Mouse (Mus musculus) intestine, postnatal 0 days (tissue): Measurements from ENCODE around the gene Ptpn9. TPM values are rescaled to one million over a fixed set of nuclear protein-coding genes. Genes with fewer than 3 reads are reported as not detected.

Experiments used
- ATAC-seq: fragments of 200-750 bp; cut with Nextera tagmentation; 2 replicates; pipeline ENCODE4 v1.8.0; 2017; ENCODE audit warnings: mild to moderate bottlenecking, moderate TSS enrichment, moderate library complexity
- H3K27ac ChIP-seq: fragments of 300-500 bp; sonication (generic); 2 replicates; pipeline ENCODE4 v1.5.1; 2014; ENCODE audit warnings: mild to moderate bottlenecking, low read depth, low read length, moderate library complexity
- H3K27me3 ChIP-seq: fragments of 300-500 bp; sonication (generic); replicated peaks from 2 replicates; pipeline ENCODE4 v1.6.1; 2014; ENCODE audit warnings: low read length, mixed read lengths; ENCODE audit not compliant: control insufficient read depth, insufficient read depth
- H3K36me3 ChIP-seq: fragments of 300-500 bp; sonication (generic); 2 replicates; pipeline ENCODE4 v1.6.1; 2014; ENCODE audit warnings: mild to moderate bottlenecking, moderate library complexity; ENCODE audit not compliant: control insufficient read depth, insufficient read depth
- H3K4me1 ChIP-seq: fragments of 300-500 bp; sonication (generic); replicated peaks from 2 replicates; pipeline ENCODE4 v1.6.1; 2014; ENCODE audit warnings: antibody characterized with exemption, low read length, mixed read lengths; ENCODE audit not compliant: control insufficient read depth, insufficient read depth
- H3K4me2 ChIP-seq: fragments of 300-500 bp; sonication (generic); replicated peaks from 2 replicates; pipeline ENCODE4 v1.6.1; 2014; ENCODE audit warnings: low read depth, mild to moderate bottlenecking, moderate library complexity
- H3K4me3 ChIP-seq: fragments of 300-500 bp; sonication (generic); 2 replicates; pipeline ENCODE4 v1.5.1; 2014; ENCODE audit warnings: low read depth, low read length
- H3K9ac ChIP-seq: fragments of 300-500 bp; sonication (generic); 2 replicates; pipeline ENCODE4 v1.6.1; 2014; ENCODE audit warnings: mild to moderate bottlenecking, low read depth, low read length
- H3K9me3 ChIP-seq: fragments of 300-500 bp; sonication (generic); 2 replicates; pipeline ENCODE4 v1.6.1; 2016; ENCODE audit warnings: mixed run types; ENCODE audit not compliant: control insufficient read depth
- CTCF ChIP-seq: sonication (generic); IDR thresholded peaks from 2 replicates; pipeline ENCODE4 v1.5.1; 2016; ENCODE audit warnings: low read depth, mild to moderate bottlenecking, control low read depth, antibody characterized with exemption, moderate library complexity
- WGBS: fragments of 180-500 bp; shearing (Covaris S2); extraction: QIAGEN DNeasy Blood & Tissue Kit; methylation state at CpG from one replicate; pipeline ENCODE4 v1.1.7; 2014; 5-methylcytosine and 5-hydroxymethylcytosine counted together
- polyA plus RNA-seq: library from polyadenylated mRNA; unstranded; fragments of >200 nt; fragmentation: Nextera tagmentation; extraction: Ambion mirVana; gene quantifications from 2 replicates; pipeline ENCODE4 v1.2.1, GENCODE M21; 2015

Ptpn9 gene
- polyA plus RNA-seq, 1 experiment from 2014 or later = 7.7 TPM

DNA sequence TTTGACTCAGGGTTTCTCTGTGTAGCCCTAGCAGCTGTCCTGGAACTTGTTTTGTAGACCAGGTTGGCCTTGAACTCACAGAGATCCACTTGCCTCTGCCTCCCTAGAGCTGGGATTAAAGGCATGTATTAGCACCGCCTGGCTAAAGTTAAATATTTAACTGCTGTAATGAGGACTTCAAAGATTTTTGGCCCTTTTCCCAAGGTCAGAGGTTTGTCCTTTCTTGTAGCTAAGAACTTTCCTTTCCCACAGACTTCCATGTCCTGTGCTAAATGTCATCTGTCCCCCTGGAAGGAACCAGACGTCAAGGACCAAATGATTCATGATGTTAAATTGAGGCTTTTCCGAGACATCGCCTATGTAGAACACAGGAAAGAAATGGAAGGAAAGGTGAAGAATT is 8.3 kb downstream of the Ptpn9 start:
- TF ChIP-seq CTCF = no peak
- no peak for ATAC-seq
- H3K27me3 ChIP-seq = no peaks in the 10 kb centered on the region
- H3K9me3 ChIP-seq = no peaks in the 10 kb centered on the region
- WGBS = 59% methylated on average over 4 of the region's 4 CpGs
- H3K9ac ChIP-seq = no peak overlapping the region
- no peak overlapping the region for H3K4me3 ChIP-seq
- H3K4me1 ChIP-seq = no peaks in the 10 kb centered on the region
- H3K27ac ChIP-seq = no peak overlapping the region
- H3K4me2 ChIP-seq = no peak overlapping the region
- no peaks in the 10 kb centered on the region for H3K36me3 ChIP-seq

DNA sequence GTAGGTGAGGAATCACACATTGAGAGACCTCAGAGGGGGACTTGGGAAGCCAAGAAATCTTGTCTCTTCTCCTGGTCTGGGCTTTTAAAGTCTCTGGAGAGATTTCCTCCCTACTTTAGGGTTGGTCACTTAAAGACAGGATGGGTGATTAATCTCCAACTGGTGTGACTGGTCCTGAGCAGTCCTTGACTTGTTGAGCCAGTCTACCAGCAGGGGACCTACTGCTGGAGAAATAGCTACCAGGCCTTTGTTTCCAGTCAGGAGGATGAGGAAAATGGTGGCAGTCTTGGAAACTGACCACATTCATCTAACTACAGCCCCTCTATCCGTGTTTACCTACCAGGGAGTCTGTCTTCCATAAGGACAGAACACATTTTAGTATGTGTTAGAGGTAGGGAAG is 17.7 kb downstream of the Ptpn9 start:
- Histone ChIP-seq H3K36me3 (no peaks in the 10 kb centered on the region), H3K27ac (no peak overlapping the region), H3K27me3 (no peaks in the 10 kb centered on the region), H3K4me1 (no peaks in the 10 kb centered on the region), H3K4me2 (no peak overlapping the region), H3K9me3 (no peaks in the 10 kb centered on the region), H3K9ac (no peak overlapping the region), H3K4me3 (no peak overlapping the region)
- no peak for ATAC-seq
- no peak for TF ChIP-seq CTCF
- 79% methylated on average over 1 of the region's 1 CpGs for WGBS

DNA sequence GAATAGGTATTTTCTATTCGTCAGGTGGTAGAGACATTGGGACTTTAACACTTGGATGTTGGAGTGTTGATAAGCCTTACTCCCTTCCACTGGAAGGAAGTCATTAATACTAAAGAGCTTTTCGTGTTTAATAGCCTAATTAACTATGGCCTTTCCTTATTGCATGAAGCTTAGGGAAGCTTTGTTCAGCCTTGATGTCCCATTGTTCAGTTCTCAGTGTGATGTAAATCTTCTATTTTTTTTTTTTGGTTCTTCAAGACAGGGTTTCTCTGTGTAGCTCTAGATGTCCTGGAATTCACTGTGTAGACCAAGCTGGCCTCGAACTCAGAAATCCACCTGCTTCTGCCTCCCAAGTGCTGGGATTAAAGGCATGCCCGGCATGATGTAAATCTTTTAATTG is 18.2 kb downstream of the Ptpn9 start:
- Histone ChIP-seq H3K4me2 (no peak overlapping the region), H3K36me3 (no peaks in the 10 kb centered on the region), H3K9ac (no peak overlapping the region), H3K27ac (no peak overlapping the region), H3K4me1 (no peaks in the 10 kb centered on the region), H3K27me3 (no peaks in the 10 kb centered on the region), H3K4me3 (no peak overlapping the region), H3K9me3 (no peaks in the 10 kb centered on the region)
- no peak for ATAC-seq
- 83% methylated on average over 4 of the region's 4 CpGs for WGBS
- TF ChIP-seq CTCF = no peak

DNA sequence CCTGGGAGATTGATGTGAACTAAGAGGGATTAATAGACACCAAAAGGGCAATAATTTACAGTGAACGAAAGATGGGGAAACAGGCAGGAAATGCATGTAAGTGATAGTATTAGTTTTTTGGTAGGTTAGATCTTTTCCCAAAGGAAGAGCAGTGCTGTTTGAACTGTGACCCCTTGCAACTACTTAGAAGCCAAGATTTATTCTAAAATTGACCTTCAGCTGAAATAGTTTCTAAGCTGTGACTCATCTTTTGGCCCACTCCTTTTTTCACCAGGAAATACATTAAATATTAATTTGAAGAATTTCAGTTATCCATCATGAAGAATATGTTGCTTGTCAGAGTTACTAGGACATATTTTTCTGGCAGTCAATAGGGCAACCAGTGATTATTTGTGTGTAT is 19.0 kb downstream of the Ptpn9 start:
- Histone ChIP-seq H3K36me3 (no peaks in the 10 kb centered on the region), H3K9ac (no peak overlapping the region), H3K9me3 (no peaks in the 10 kb centered on the region), H3K27ac (no peak overlapping the region), H3K4me1 (no peaks in the 10 kb centered on the region), H3K4me2 (no peak overlapping the region), H3K27me3 (no peaks in the 10 kb centered on the region), H3K4me3 (no peak overlapping the region)
- no peak for ATAC-seq
- no peak for TF ChIP-seq CTCF
- 74% methylated on average over 1 of the region's 1 CpGs for WGBS

DNA sequence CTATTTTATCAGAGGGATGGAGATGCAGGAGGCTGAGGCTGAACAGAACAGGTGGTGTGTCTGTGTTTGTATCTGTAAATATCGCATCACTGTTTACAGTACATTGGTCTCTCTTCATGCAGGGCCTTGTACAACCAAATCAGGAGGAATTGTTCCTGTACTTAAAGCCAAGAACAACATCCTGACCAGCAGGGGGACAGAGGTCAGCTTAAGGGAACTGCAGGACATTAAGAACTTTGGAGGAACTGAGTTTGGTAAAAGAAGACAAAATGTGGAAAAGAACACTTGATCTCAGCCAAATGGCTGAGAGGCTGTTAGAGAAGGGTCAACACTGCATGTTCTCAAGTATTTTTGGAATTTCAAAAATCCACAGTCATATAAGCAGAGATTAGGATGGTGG is 20.0 kb downstream of the Ptpn9 start:
- Histone ChIP-seq H3K4me2 (no peak overlapping the region), H3K9me3 (no peaks in the 10 kb centered on the region), H3K4me1 (no peaks in the 10 kb centered on the region), H3K9ac (no peak overlapping the region), H3K4me3 (no peak overlapping the region), H3K36me3 (no peaks in the 10 kb centered on the region), H3K27me3 (no peaks in the 10 kb centered on the region), H3K27ac (no peak overlapping the region)
- 72% methylated on average over 1 of the region's 1 CpGs for WGBS
- no peak for ATAC-seq
- peak; percentile 49 for TF ChIP-seq CTCF

DNA sequence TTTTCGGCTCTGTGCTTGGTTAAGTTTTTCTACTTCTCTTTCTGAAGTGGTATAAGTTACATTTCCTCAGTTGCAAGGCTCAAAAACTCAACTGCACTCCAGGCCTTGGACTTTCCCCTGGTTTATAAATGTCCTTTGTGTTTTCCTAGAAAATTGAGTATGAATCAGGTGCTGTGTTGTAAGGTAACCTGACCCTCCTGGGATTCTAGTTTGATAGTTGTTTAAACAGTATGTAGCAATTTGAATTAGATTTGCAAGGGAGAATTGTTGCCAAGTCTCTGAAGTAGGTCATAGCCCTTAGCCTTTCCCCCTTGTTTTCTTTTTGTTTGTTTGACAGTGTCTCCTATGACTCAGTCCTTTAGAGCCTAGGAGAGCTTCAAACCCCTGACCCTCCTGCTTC is 22.9 kb downstream of the Ptpn9 start:
- no peak for TF ChIP-seq CTCF
- Histone ChIP-seq H3K4me3 (no peak overlapping the region), H3K4me2 (no peak overlapping the region), H3K9ac (no peak overlapping the region), H3K9me3 (no peaks in the 10 kb centered on the region), H3K27me3 (no peaks in the 10 kb centered on the region), H3K36me3 (no peaks in the 10 kb centered on the region), H3K27ac (no peak overlapping the region), H3K4me1 (no peaks in the 10 kb centered on the region)
- ATAC-seq = no peak
- WGBS = 88% methylated on average over 1 of the region's 1 CpGs

DNA sequence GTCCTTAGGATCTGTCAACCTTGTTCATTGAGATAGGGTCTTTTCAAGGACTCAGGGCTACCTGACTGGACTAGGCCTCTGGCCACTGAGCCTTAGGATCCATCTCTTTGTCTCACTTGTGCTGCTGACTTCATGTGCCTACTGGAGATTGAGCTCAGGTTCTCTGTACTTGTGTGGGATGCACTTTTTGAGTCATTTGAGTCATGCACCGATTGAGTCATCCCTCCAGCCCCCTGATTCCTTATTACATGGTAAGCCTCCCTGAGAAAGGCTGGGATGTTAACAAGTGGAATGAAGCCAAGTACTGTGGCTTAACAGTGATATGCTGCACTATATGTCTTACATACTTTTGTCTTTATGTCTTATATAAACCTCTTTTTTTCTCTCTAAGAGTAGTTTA is 37.0 kb downstream of the Ptpn9 start:
- WGBS = 78% methylated on average over 1 of the region's 1 CpGs
- Histone ChIP-seq H3K4me3 (no peak overlapping the region), H3K36me3 (peaks cover 14% of the 10 kb centered on the region), H3K27ac (no peak overlapping the region), H3K27me3 (no peaks in the 10 kb centered on the region), H3K4me1 (no peaks in the 10 kb centered on the region), H3K9me3 (no peaks in the 10 kb centered on the region), H3K9ac (no peak overlapping the region), H3K4me2 (no peak overlapping the region)
- TF ChIP-seq CTCF = no peak
- no peak for ATAC-seq
